Mouse (Mus musculus): ENCODE measurements at regions not wholly inside any gene's neighbourhood (a gene's known extent, or its start where the extent isn't known, plus 50 kb on each side); places are given as distances from the start of the nearest gene placed in this dataset.

GRCm38 (mm10) chr13:99580296-99580695 is 64.0 kb upstream of the Map1b start:
- DNase-seq (ENCODE audit: low read depth, low spot score), result no peak

GRCm38 (mm10) chr13:99579596-99580175 is 63.3 kb upstream of the Map1b start:
- no peak for DNase-seq (ENCODE audit: low read depth, low spot score)

GRCm38 (mm10) chr13:99577686-99578085 is 61.3 kb upstream of the Map1b start:
- no peak for DNase-seq (ENCODE audit: low read depth, low spot score)

GRCm38 (mm10) chr13:99573021-99573420 is 56.7 kb upstream of the Map1b start:
- no peak for DNase-seq (ENCODE audit: low read depth, low spot score)

- DNase-seq (ENCODE audit: low read depth, low spot score), result no peak
These were observed 56.0 kb upstream of the Map1b start for GRCm38 (mm10) chr13:99572381-99572780.
